Mouse (Mus musculus): ENCODE results near the gene Ephb3. TPM values are rescaled to one million over a fixed set of nuclear protein-coding genes. Genes with fewer than 3 reads are reported as not detected.
A peak's percentile ranks its signal among the peaks of the same experiment; 100 is the strongest.

Ephb3 gene
- polyA plus RNA-seq, 1 experiment from 2014 or later, result 10.3 TPM

- H3K27ac ChIP-seq (ENCODE audit: low read depth, low read length), result no peak overlapping the region
- ATAC-seq (ENCODE audit: low FRiP score) (no peak), DNase-seq (ENCODE audit: low spot score) (no peak)
- H3K4me1 ChIP-seq (replicated peaks; ENCODE audit: control insufficient read depth, insufficient read depth, low read length), result no peaks in the 10 kb centered on the region
- no peaks in the 10 kb centered on the region for H3K9me3 ChIP-seq (ENCODE audit: control insufficient read depth, low read length)
- H3K36me3 ChIP-seq (ENCODE audit: control insufficient read depth, insufficient read depth, low read length), result no peaks in the 10 kb centered on the region
- no peak overlapping the region for H3K9ac ChIP-seq (ENCODE audit: low read depth, low read length)
- no peak overlapping the region for H3K4me2 ChIP-seq (replicated peaks; ENCODE audit: low read depth, low read length)
- no peaks in the 10 kb centered on the region for H3K27me3 ChIP-seq (ENCODE audit: control insufficient read depth, insufficient read depth, low read length)
- H3K4me3 ChIP-seq (ENCODE audit: low read depth, low read length), result no peak overlapping the region
- 78% methylated on average over 6 of the region's 6 CpGs for WGBS
These were observed 22.1 kb downstream of the Ephb3 start for GRCm38 (mm10) chr16:21226629-21227028.

- H3K9ac ChIP-seq (ENCODE audit: low read depth, low read length), result no peak overlapping the region
- no peak overlapping the region for H3K27ac ChIP-seq (ENCODE audit: low read depth, low read length)
- ATAC-seq (ENCODE audit: low FRiP score) (no peak), DNase-seq (ENCODE audit: low spot score) (no peak)
- H3K9me3 ChIP-seq (ENCODE audit: control insufficient read depth, low read length), result no peaks in the 10 kb centered on the region
- no peak overlapping the region for H3K4me3 ChIP-seq (ENCODE audit: low read depth, low read length)
- H3K4me1 ChIP-seq (replicated peaks; ENCODE audit: control insufficient read depth, insufficient read depth, low read length), result no peaks in the 10 kb centered on the region
- H3K36me3 ChIP-seq (ENCODE audit: control insufficient read depth, insufficient read depth, low read length), result no peaks in the 10 kb centered on the region
- H3K4me2 ChIP-seq (replicated peaks; ENCODE audit: low read depth, low read length), result no peak overlapping the region
- 63% methylated on average over 8 of the region's 8 CpGs for WGBS
- no peaks in the 10 kb centered on the region; the same call in 1 of the 2 replicates for H3K27me3 ChIP-seq (ENCODE audit: control insufficient read depth, insufficient read depth, low read length)
These were observed 30.6 kb downstream of the Ephb3 start for GRCm38 (mm10) chr16:21235135-21235534.

GRCm38 (mm10) chr16:21238722-21239121 lies 34.2 kb downstream of the Ephb3 start:
- Histone ChIP-seq H3K27me3 (ENCODE audit: control insufficient read depth, insufficient read depth, low read length) (no peaks in the 10 kb centered on the region; the same call in 1 of the 2 replicates), H3K4me2 (replicated peaks; ENCODE audit: low read depth, low read length) (no peak overlapping the region), H3K27ac (ENCODE audit: low read depth, low read length) (no peak overlapping the region), H3K9ac (ENCODE audit: low read depth, low read length) (no peak overlapping the region), H3K4me1 (replicated peaks; ENCODE audit: control insufficient read depth, insufficient read depth, low read length) (no peaks in the 10 kb centered on the region), H3K36me3 (ENCODE audit: control insufficient read depth, insufficient read depth, low read length) (no peaks in the 10 kb centered on the region), H3K9me3 (ENCODE audit: control insufficient read depth, low read length) (no peaks in the 10 kb centered on the region), H3K4me3 (ENCODE audit: low read depth, low read length) (no peak overlapping the region)
- 19% methylated on average over 5 of the region's 5 CpGs for whole genome bisulfite sequencing
- ATAC-seq (ENCODE audit: low FRiP score) (no peak), DNase-seq (ENCODE audit: low spot score) (no peak)

- Histone ChIP-seq H3K9ac (ENCODE audit: low read depth, low read length) (no peak overlapping the region), H3K27me3 (ENCODE audit: control insufficient read depth, insufficient read depth, low read length) (no peaks in the 10 kb centered on the region; the same call in 1 of the 2 replicates), H3K4me1 (replicated peaks; ENCODE audit: control insufficient read depth, insufficient read depth, low read length) (no peaks in the 10 kb centered on the region; the same call in 1 of the 2 replicates), H3K4me2 (replicated peaks; ENCODE audit: low read depth, low read length) (no peak overlapping the region), H3K9me3 (ENCODE audit: control insufficient read depth, low read length) (no peaks in the 10 kb centered on the region), H3K4me3 (ENCODE audit: low read depth, low read length) (no peak overlapping the region), H3K36me3 (ENCODE audit: control insufficient read depth, insufficient read depth, low read length) (no peaks in the 10 kb centered on the region), H3K27ac (ENCODE audit: low read depth, low read length) (no peak overlapping the region)
- DNase-seq (ENCODE audit: low spot score), result no peak
- 64% methylated on average over 3 of the region's 3 CpGs for WGBS
- ATAC-seq (ENCODE audit: low FRiP score), result no peak
These were observed 36.0 kb downstream of the Ephb3 start for GRCm38 (mm10) chr16:21240547-21240946.

GRCm38 (mm10) chr16:21241030-21241429 lies 36.5 kb downstream of the Ephb3 start:
- no peak overlapping the region for H3K27ac ChIP-seq (ENCODE audit: low read depth, low read length)

GRCm38 (mm10) chr16:21242946-21243345 lies 38.4 kb downstream of the Ephb3 start:
- Histone ChIP-seq H3K4me2 (replicated peaks; ENCODE audit: low read depth, low read length) (no peak overlapping the region), H3K4me3 (ENCODE audit: low read depth, low read length) (no peak overlapping the region), H3K9me3 (ENCODE audit: control insufficient read depth, low read length) (no peaks in the 10 kb centered on the region), H3K27ac (ENCODE audit: low read depth, low read length) (no peak overlapping the region), H3K36me3 (ENCODE audit: control insufficient read depth, insufficient read depth, low read length) (no peaks in the 10 kb centered on the region), H3K27me3 (ENCODE audit: control insufficient read depth, insufficient read depth, low read length) (peaks cover 12% of the 10 kb centered on the region), H3K4me1 (replicated peaks; ENCODE audit: control insufficient read depth, insufficient read depth, low read length) (peaks cover 4% of the 10 kb centered on the region; the same call in 1 of the 2 replicates), H3K9ac (ENCODE audit: low read depth, low read length) (no peak overlapping the region)
- DNase-seq (ENCODE audit: low spot score) (no peak), ATAC-seq (ENCODE audit: low FRiP score) (no peak)
- 23% methylated on average over 8 of the region's 8 CpGs for WGBS

More at GRCm38 (mm10) chr16:21241030-21241429, 36.5 kb downstream of the Ephb3 start:
- no peak overlapping the region for H3K4me2 ChIP-seq (replicated peaks; ENCODE audit: low read depth, low read length)
- no peaks in the 10 kb centered on the region for H3K9me3 ChIP-seq (ENCODE audit: control insufficient read depth, low read length)
- H3K36me3 ChIP-seq (ENCODE audit: control insufficient read depth, insufficient read depth, low read length), result no peaks in the 10 kb centered on the region
- no peaks in the 10 kb centered on the region; the same call in 1 of the 2 replicates for H3K27me3 ChIP-seq (ENCODE audit: control insufficient read depth, insufficient read depth, low read length)
- H3K4me1 ChIP-seq (replicated peaks; ENCODE audit: control insufficient read depth, insufficient read depth, low read length), result peaks cover under 1% of the 10 kb centered on the region; the same call in 1 of the 2 replicates
- no peak overlapping the region for H3K9ac ChIP-seq (ENCODE audit: low read depth, low read length)
- no peak for ATAC-seq (ENCODE audit: low FRiP score)
- no peak overlapping the region for H3K4me3 ChIP-seq (ENCODE audit: low read depth, low read length)
- no peak for DNase-seq (ENCODE audit: low spot score)

- peaks cover 25% of the 10 kb centered on the region for H3K27me3 ChIP-seq (ENCODE audit: control insufficient read depth, insufficient read depth, low read length)
- no peak overlapping the region for H3K4me2 ChIP-seq (replicated peaks; ENCODE audit: low read depth, low read length)
- H3K9me3 ChIP-seq (ENCODE audit: control insufficient read depth, low read length), result no peaks in the 10 kb centered on the region
- H3K9ac ChIP-seq (ENCODE audit: low read depth, low read length), result no peak overlapping the region
- H3K36me3 ChIP-seq (ENCODE audit: control insufficient read depth, insufficient read depth, low read length), result no peaks in the 10 kb centered on the region
- 55% methylated on average over 3 of the region's 3 CpGs for WGBS
- no peak overlapping the region for H3K27ac ChIP-seq (ENCODE audit: low read depth, low read length)
- H3K4me3 ChIP-seq (ENCODE audit: low read depth, low read length), result no peak overlapping the region
- peaks cover 8% of the 10 kb centered on the region; the same call in 1 of the 2 replicates for H3K4me1 ChIP-seq (replicated peaks; ENCODE audit: control insufficient read depth, insufficient read depth, low read length)
- no peak for DNase-seq (ENCODE audit: low spot score)
- ATAC-seq (ENCODE audit: low FRiP score), result no peak
These were observed 40.2 kb downstream of the Ephb3 start for GRCm38 (mm10) chr16:21244803-21245202.

GRCm38 (mm10) chr16:21245387-21245786 lies 40.8 kb downstream of the Ephb3 start:
- H3K4me3 ChIP-seq (ENCODE audit: low read depth, low read length), result no peak overlapping the region
- H3K36me3 ChIP-seq (ENCODE audit: control insufficient read depth, insufficient read depth, low read length), result no peaks in the 10 kb centered on the region
- H3K27me3 ChIP-seq (ENCODE audit: control insufficient read depth, insufficient read depth, low read length), result peaks cover 26% of the 10 kb centered on the region
- no peak overlapping the region for H3K9ac ChIP-seq (ENCODE audit: low read depth, low read length)
- H3K4me2 ChIP-seq (replicated peaks; ENCODE audit: low read depth, low read length), result no peak overlapping the region
- H3K27ac ChIP-seq (ENCODE audit: low read depth, low read length), result no peak overlapping the region
- WGBS, result 14% methylated on average over 7 of the region's 7 CpGs
- peaks cover 8% of the 10 kb centered on the region; the same call in 1 of the 2 replicates for H3K4me1 ChIP-seq (replicated peaks; ENCODE audit: control insufficient read depth, insufficient read depth, low read length)
- H3K9me3 ChIP-seq (ENCODE audit: control insufficient read depth, low read length), result no peaks in the 10 kb centered on the region
- ATAC-seq (ENCODE audit: low FRiP score) (peak; percentile 10; the same call in 1 of the 2 replicates), DNase-seq (ENCODE audit: low spot score) (no peak)

- peaks cover 8% of the 10 kb centered on the region; the same call in 1 of the 2 replicates for H3K4me1 ChIP-seq (replicated peaks; ENCODE audit: control insufficient read depth, insufficient read depth, low read length)
- peaks cover 26% of the 10 kb centered on the region for H3K27me3 ChIP-seq (ENCODE audit: control insufficient read depth, insufficient read depth, low read length)
- peak; percentile 90 for DNase-seq (ENCODE audit: low spot score)
These were observed 41.4 kb downstream of the Ephb3 start for GRCm38 (mm10) chr16:21245931-21246390.

More at GRCm38 (mm10) chr16:21245931-21246390, 41.4 kb downstream of the Ephb3 start:
- under 1% methylated on average over 29 of the region's 29 CpGs for WGBS
- peak overlapping the region; percentile 39 for H3K4me3 ChIP-seq (ENCODE audit: low read depth, low read length)
- peak; percentile 84 for ATAC-seq (ENCODE audit: low FRiP score)
- peak overlapping the region; percentile 12; the same call in 1 of the 2 replicates for H3K27ac ChIP-seq (ENCODE audit: low read depth, low read length)
- no peaks in the 10 kb centered on the region for H3K36me3 ChIP-seq (ENCODE audit: control insufficient read depth, insufficient read depth, low read length)
- peak overlapping the region; percentile 84 for H3K4me2 ChIP-seq (replicated peaks; ENCODE audit: low read depth, low read length)
- no peaks in the 10 kb centered on the region for H3K9me3 ChIP-seq (ENCODE audit: control insufficient read depth, low read length)
- H3K9ac ChIP-seq (ENCODE audit: low read depth, low read length), result peak overlapping the region; percentile 54

Data from hindbrain, embryonic 11.5 days (tissue).